Mouse (Mus musculus): ENCODE data around the gene Olfr1195.
"Not testable (repeated sequence)": the region's sequence is repeated elsewhere in the genome, so short reads cannot be mapped to it uniquely, and the experiment has no call there.

Olfr1195 gene

GRCm38 (mm10) chr2:88689087-88689486 lies at the start of gene Olfr1195:
TSS of gene Olfr1195 (minus strand) at chr2:88689187.
- DNase-seq (ENCODE audit: low spot score), result no peak

DNA sequence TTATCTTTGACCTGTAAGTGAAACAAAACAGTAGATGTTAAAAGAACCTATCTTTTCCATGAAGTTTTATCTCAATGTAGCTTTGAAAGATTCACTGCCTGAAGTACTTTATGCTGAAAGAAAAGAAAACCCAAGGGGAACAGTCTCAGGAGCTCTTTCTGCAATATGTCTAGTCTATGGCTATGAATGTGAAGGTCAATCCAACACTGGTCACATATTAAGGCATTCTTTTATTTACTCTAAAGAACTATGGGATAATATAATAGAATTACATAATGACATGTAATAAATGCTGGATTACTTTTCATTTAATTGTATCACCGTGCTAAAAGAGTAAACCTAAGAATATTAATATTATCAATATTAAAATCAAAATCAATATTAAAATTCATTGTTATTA lies 43.3 kb upstream of the Olfr1195 start, which contains the start of gene Olfr1197:
TSS of gene Olfr1197 (minus strand) at position 101 of the 400 bp plus-strand sequence.
- no peak for DNase-seq (ENCODE audit: low spot score)

DNA sequence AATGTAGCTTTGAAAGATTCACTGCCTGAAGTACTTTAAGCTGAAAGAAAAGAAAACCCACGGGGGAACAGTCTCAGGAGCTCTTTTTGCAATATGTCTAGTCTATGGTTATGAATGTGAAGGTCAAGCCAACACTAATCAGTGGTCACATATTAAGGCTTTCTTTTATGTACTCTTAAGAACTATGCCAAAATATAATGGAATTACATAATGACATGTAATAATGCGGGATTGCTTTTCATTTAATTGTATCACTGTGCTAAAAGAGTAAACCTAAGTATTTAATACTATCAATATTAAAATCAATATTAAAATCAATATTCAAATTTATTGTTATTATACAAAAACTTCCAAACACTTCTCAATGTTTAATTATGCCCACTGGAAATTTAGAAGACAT lies 15.5 kb upstream of the Olfr1195 start, which contains the start of gene Olfr1196:
TSS of gene Olfr1196 (minus strand) at position 101 of the 400 bp plus-strand sequence.
- DNase-seq (ENCODE audit: low spot score), result no peak

GRCm38 (mm10) chr2:88675328-88675727 lies 13.7 kb downstream of the Olfr1195 start, which contains the start of gene Olfr1193:
TSS of gene Olfr1193 (plus strand) at chr2:88675628.
- not testable (repeated sequence) for DNase-seq (ENCODE audit: low spot score)

DNA sequence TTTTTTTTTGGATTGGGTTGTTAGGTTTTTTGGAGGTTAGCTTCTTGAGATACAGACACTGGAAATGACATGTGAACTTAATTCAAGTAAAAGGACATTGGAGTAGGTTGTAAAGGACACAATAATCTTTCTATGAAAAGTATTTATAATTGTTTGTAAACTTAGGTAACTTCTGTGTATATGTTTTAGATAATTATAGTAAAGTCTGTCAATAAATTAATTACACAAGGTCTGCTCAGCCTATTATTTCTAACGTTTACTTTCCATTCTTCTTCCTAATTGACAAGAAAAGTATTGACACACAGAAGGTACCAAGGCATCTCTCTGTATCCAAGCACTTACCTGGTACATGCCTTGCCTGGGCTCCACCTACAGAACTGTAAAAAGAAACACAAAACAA lies 40.8 kb downstream of the Olfr1195 start, which contains the start of gene Olfr1192-ps1:
TSS of gene Olfr1192-ps1 (plus strand) at position 301 of the 400 bp plus-strand sequence.
- no peak for DNase-seq (ENCODE audit: low spot score)

- not testable (repeated sequence) for DNase-seq (ENCODE audit: low spot score)
Measured at GRCm38 (mm10) chr2:88640242-88640641, 48.7 kb downstream of the Olfr1195 start, which contains the start of gene Olfr1191-ps1. TSS of gene Olfr1191-ps1 (plus strand) at chr2:88640542.
